Comparison of ENCODE assay signal across 8 mouse cellular contexts in genomic region chr7:80628708-80629183, GRCm38 (mm10). TPM values are rescaled to one million over a fixed set of nuclear protein-coding genes. Genes with fewer than 3 reads are reported as not detected.
DNase-seq lines count a peak whose midpoint lies in the region; ATAC-seq lines count a peak whose summit lies in the region.

No protein-coding gene starts in this region.

- ATAC-seq in erythroid progenitor cell, adult 5-6 weeks (replicated peaks; ENCODE audit: low FRiP score, poor library complexity, severe bottlenecking), result peak; percentile 47; the same call in 1 of the 2 replicates

- H3K4me3 ChIP-seq in macrophage (ENCODE audit: inconsistent target), result no peak overlapping the region; the same call in 1 of the 2 replicates

- WGBS in macrophage (ENCODE audit: missing documents), result 7% methylated on average over 8 of the region's 8 CpGs

- peak overlapping the region; percentile 54 for H3K27ac ChIP-seq in macrophage

- intact Hi-C loops in left cerebral cortex, postnatal 14 days (cut with DNase I), result no loop called here

- peak; percentile 42 to 47 for DNase-seq in left cerebral cortex, adult 18-20 months (ENCODE audit: low spot score in 2 of 2)
- DNase-seq in left cerebral cortex, adult 11 months (ENCODE audit: low spot score), result no peak
- DNase-seq in adrenal gland, postnatal 14 days, result peak; percentile 75
- peak; percentile 83 for DNase-seq in induced T-regulatory cell, adult 2 months (ENCODE audit: low read depth)
- DNase-seq in left cerebral cortex, postnatal 14 days (ENCODE audit: low spot score in 2 of 2), result peak; percentile 57 to 58
- peak; percentile 42 for DNase-seq in testis, postnatal 14 days (ENCODE audit: low spot score)

- no peaks in the 10 kb centered on the region for H3K36me3 ChIP-seq in macrophage (ENCODE audit: inconsistent target)

- H3K79me2 ChIP-seq in macrophage (ENCODE audit: inconsistent target), result peaks cover 14% of the 10 kb centered on the region; the same call in 1 of the 2 replicates

RNA-seq across cellular contexts. Expression of gene Crtc3, which starts 59.9 kb away (rescaled TPM):
- total RNA-seq in left cerebral cortex, adult 18-20 months (2021), result 10 to 100 TPM; 14.4 to 14.5 TPM
- total RNA-seq in adrenal gland, postnatal 14 days (2021), result 22.5 and 29.0 TPM in 2 replicates
- total RNA-seq in erythroid progenitor cell, adult 5-6 weeks (2015; ENCODE audit: low replicate concordance), result 6.8 and 23.9 TPM in 2 replicates
- total RNA-seq in erythroid progenitor cell, adult 5-6 weeks (2017; ENCODE audit: low replicate concordance), result 2.2 and 2.4 TPM in 2 replicates
- total RNA-seq in left cerebral cortex, postnatal 14 days (2021), result 10 to 100 TPM; 12.5 to 13.4 TPM
- total RNA-seq in macrophage (2018; cell fraction: chromatin; rRNA removed), result 10 to 100 TPM; 25.8 to 70.8 (median 50.4) TPM
- 10 to 100 TPM in 22 of 26 experiments, 1 to 10 TPM in 4; 8.8 to 17.2 (median 12.5) TPM for total RNA-seq in macrophage (2018; cell fraction: cytosol; rRNA removed)
- 10 to 100 TPM; 11.8 to 43.9 (median 26.0) TPM for total RNA-seq in macrophage (2018; cell fraction: nucleus; rRNA removed)
- 9.6 to 16.5 TPM (median 11.3 TPM) in 3 replicates for polyA plus RNA-seq in macrophage (2018)
